ENCODE assay signal across 13 mouse cellular contexts in genomic region chr4:29083545-29084290, GRCm38 (mm10).
"Had no signal": no experiment of that assay in that cellular context is flagged by ENCODE, and none has a peak within 500 bp of the region (broad histone marks: within the 10 kb centered on the region; RNA-seq: fewer than 3 reads in every experiment).

No protein-coding gene starts in this region.

- ATAC-seq: liver, postnatal 0 days had no signal

- H3K4me3 ChIP-seq: limb, embryonic 15.5 days; liver, embryonic 13.5 days; lung, embryonic 15.5 days; midbrain, embryonic 10.5 days; neural tube, embryonic 15.5 days had no signal

- H3K27me3 ChIP-seq: limb, embryonic 15.5 days; liver, embryonic 13.5 days; lung, embryonic 15.5 days; neural tube, embryonic 15.5 days had no signal

- H3K36me3 ChIP-seq: limb, embryonic 15.5 days; liver, embryonic 13.5 days; lung, embryonic 15.5 days; midbrain, embryonic 10.5 days; neural tube, embryonic 15.5 days had no signal

- H3K27ac ChIP-seq: limb, embryonic 15.5 days; liver, embryonic 13.5 days; lung, embryonic 15.5 days; macrophage; midbrain, embryonic 10.5 days; neural tube, embryonic 15.5 days had no signal

- H3K4me2 ChIP-seq: limb, embryonic 15.5 days; liver, embryonic 13.5 days; lung, embryonic 15.5 days; neural tube, embryonic 15.5 days had no signal

- H3K9ac ChIP-seq: limb, embryonic 15.5 days; liver, embryonic 13.5 days; liver, postnatal 0 days; lung, embryonic 15.5 days; neural tube, embryonic 15.5 days had no signal

- H3K4me1 ChIP-seq: limb, embryonic 15.5 days; liver, embryonic 13.5 days; lung, embryonic 15.5 days; midbrain, embryonic 10.5 days; neural tube, embryonic 15.5 days had no signal

- DNase-seq: kidney, adult 8-10 months; kidney, postnatal 25 days; liver, embryonic 13.5 days; liver, postnatal 0 days; lung, postnatal 14 days; midbrain, embryonic 14.5 days; thymus, adult 18-20 months; thymus, postnatal 25 days had no signal

- H3K9me3 ChIP-seq: limb, embryonic 15.5 days; liver, embryonic 13.5 days; lung, embryonic 15.5 days; midbrain, embryonic 10.5 days; neural tube, embryonic 15.5 days had no signal
